Mouse (Mus musculus): ENCODE data around the gene Zbtb38. TPM values are rescaled to one million over a fixed set of nuclear protein-coding genes. Genes with fewer than 3 reads are reported as not detected.

The Zbtb38 gene
- polyA plus RNA-seq, 1 experiment from 2014 or later, result 13.4 TPM

DNA sequence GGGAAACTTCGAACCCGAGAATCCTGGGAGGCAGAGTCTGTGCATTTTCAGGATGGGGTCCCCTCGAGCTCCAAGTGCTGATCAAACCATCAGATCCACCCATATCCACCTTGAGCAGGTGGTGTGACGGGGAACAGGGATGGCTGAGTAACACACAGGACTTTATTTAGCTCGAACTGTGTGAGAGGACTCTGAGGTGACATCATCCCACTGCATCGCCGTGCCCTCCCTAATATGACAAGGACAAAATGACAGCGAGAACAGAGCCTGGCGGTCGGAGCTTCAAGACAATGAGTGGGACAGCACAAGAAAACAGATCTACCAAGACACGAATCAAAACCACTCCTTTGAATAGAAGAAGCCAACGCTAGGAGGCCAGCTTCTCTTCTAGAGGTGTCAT is 40.6 kb downstream of the Zbtb38 start:
- H3K9me3 ChIP-seq, result no peaks in the 10 kb centered on the region
- peaks cover 18% of the 10 kb centered on the region for H3K36me3 ChIP-seq
- peak overlapping the region; percentile 84 for H3K27ac ChIP-seq
- no peak for DNase-seq (ENCODE audit: low spot score)
- H3K4me3 ChIP-seq, result no peak overlapping the region
- peaks cover 53% of the 10 kb centered on the region for H3K4me1 ChIP-seq
- no peaks in the 10 kb centered on the region for H3K27me3 ChIP-seq (ENCODE audit: insufficient read depth, poor library complexity, severe bottlenecking)
- 67% methylated on average over 12 of the region's 12 CpGs for WGBS

DNA sequence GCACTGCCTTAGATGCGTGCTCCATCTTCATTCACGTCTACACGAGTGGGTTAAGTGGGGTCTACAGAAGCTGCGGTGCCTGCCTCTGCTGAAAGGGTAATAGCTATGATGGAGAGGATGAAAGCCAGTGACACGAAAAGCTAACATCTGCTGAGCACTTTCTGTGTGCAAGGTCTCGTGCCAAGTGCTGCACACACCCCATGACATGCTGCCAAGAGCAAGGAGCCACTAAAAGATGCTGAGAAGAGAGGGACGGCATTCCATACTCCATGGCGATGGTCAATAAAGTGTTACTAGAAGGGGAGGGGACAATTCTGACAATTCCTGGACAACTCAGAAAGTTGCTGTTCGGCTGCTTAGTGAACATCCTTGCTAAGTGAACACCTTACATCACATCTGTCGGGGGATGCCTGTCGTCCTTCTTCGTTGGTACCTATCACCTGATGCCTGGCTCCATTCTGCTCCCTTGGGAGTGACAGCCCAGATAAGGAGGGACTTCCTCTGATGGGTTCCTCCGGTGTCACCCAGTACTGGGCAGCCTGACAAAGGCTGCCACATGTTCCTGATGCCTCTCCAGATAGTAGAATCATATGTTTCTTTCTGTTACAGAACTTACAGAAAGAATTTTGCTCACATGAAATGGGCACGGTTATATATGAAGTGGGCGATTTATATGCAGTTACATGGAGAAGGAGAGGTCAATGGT is 42.2 kb downstream of the Zbtb38 start:
- Histone ChIP-seq H3K4me1 (peaks cover 61% of the 10 kb centered on the region), H3K9me3 (no peaks in the 10 kb centered on the region), H3K27me3 (ENCODE audit: insufficient read depth, poor library complexity, severe bottlenecking) (no peaks in the 10 kb centered on the region), H3K36me3 (peaks cover 12% of the 10 kb centered on the region; the same call in 1 of the 2 replicates), H3K27ac (no peak overlapping the region), H3K4me3 (no peak overlapping the region)
- no peak for DNase-seq (ENCODE audit: low spot score)
- WGBS, result 83% methylated on average over 15 of the region's 15 CpGs

DNA sequence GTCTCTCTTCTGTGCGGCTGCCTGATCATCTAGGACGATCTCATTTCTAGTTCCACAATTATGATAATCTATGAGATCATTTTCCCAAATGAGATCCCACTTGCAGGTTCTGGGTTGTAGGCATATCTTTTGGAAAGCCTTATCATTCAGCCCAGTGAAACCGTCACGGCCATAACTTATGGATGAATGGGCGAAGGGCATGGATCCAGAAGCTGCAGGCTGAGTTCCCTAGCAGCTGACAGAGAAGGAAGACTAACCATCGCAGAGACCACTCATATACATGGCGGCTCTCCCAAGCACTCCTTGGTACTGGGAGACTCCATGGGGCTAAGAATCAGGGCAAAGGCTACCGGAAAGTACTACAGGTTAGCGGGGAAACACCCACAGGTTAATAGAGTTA is 43.7 kb downstream of the Zbtb38 start:
- Histone ChIP-seq H3K9me3 (no peaks in the 10 kb centered on the region), H3K4me1 (peaks cover 56% of the 10 kb centered on the region), H3K27ac (no peak overlapping the region; the same call in 1 of the 2 replicates), H3K36me3 (peaks cover 7% of the 10 kb centered on the region; the same call in 1 of the 2 replicates), H3K4me3 (no peak overlapping the region), H3K27me3 (ENCODE audit: insufficient read depth, poor library complexity, severe bottlenecking) (no peaks in the 10 kb centered on the region)
- DNase-seq (ENCODE audit: low spot score), result no peak
- WGBS, result 94% methylated on average over 9 of the region's 9 CpGs

DNA sequence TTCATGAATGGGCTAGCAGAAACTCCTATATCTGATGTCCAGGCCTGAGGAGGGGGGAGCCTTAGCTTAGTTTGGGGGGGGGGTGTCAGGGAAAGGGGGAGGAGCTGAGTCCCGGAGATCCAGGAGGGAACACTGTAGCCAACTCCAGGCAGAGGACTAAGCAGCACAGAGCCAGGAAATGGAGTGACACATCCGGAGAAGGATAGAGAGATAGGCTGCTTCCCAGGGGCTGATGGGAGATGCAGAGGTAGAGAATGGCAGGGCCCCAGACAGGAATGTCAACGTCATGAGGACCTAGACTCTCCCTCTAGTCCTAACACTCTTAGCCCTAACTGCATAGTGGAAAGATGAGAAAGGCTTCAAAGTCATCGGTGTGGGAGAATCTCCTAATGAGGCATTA is 44.7 kb downstream of the Zbtb38 start:
- 52% methylated on average over 4 of the region's 4 CpGs for WGBS
- no peaks in the 10 kb centered on the region for H3K9me3 ChIP-seq
- no peaks in the 10 kb centered on the region for H3K27me3 ChIP-seq (ENCODE audit: insufficient read depth, poor library complexity, severe bottlenecking)
- no peak overlapping the region for H3K4me3 ChIP-seq
- peaks cover 7% of the 10 kb centered on the region; the same call in 1 of the 2 replicates for H3K36me3 ChIP-seq
- peaks cover 55% of the 10 kb centered on the region for H3K4me1 ChIP-seq
- peak overlapping the region; percentile 62 for H3K27ac ChIP-seq
- DNase-seq (ENCODE audit: low spot score), result no peak

DNA sequence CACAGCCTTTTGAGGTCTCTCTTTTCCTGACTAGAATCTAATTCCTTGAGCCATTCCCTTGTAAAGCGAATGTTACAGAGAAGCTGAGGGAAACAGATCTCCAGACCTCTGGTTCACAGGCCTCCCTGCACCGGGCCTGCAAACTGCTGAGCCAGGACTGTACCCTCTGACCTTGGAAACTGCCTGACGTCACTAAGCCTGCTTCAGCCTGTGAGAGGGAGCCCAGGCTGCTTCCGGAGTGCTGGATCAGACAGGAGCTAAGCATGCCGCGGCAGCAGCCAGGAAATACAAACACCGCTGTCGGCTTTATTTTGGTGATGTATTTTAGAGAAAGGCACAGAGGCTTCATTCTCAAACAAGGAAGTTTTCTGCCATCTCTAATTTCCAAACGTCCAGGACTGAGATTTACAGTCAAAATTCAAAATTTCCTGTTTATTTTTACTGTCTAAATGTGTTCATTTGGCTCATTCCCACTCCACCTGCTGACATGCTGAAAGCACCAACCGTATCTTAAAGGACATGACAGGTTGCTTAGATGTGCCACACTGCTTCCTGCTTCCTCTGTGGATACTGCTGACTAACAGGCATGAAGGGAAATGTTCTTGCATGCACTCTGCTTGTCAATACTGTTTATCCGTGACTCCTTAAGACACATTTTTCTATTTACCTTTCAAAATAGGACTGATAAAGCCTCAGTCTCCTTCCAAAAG is 46.9 kb downstream of the Zbtb38 start:
- Histone ChIP-seq H3K27ac (peak overlapping the region; percentile 92), H3K27me3 (ENCODE audit: insufficient read depth, poor library complexity, severe bottlenecking) (no peaks in the 10 kb centered on the region), H3K4me1 (peaks cover 44% of the 10 kb centered on the region), H3K36me3 (peaks cover 24% of the 10 kb centered on the region), H3K9me3 (no peaks in the 10 kb centered on the region), H3K4me3 (no peak overlapping the region)
- DNase-seq (ENCODE audit: low spot score), result peak; percentile 91
- WGBS, result 27% methylated on average over 11 of the region's 11 CpGs

DNA sequence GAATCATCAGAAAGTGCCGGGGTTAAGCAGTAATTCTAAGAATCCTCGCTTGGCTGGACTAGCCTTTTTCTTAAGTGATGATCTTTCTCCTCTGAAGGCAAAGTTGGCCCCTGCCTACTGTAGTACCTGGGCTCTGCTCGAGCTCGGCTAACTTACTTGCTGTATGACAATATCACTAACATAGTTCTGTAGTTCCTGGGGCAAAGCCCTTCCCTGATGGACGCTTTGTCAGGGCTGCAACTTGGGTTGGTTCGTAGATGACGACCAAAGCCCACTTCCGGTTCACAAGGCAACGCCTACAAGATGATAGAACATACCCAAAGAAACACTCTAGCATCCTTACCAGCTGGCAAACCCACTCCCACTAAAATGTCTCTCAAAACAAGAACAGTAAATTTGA is 47.7 kb downstream of the Zbtb38 start:
- no peaks in the 10 kb centered on the region for H3K27me3 ChIP-seq (ENCODE audit: insufficient read depth, poor library complexity, severe bottlenecking)
- 88% methylated on average over 9 of the region's 9 CpGs for WGBS
- H3K9me3 ChIP-seq, result 0 out of 2 replicates have a peak, but pooled peaks cover under 1% of the 10 kb centered on the region
- H3K27ac ChIP-seq, result peak overlapping the region; percentile 92; the same call in 1 of the 2 replicates
- peaks cover 37% of the 10 kb centered on the region for H3K4me1 ChIP-seq
- DNase-seq (ENCODE audit: low spot score), result no peak
- H3K4me3 ChIP-seq, result no peak overlapping the region
- H3K36me3 ChIP-seq, result peaks cover 30% of the 10 kb centered on the region

DNA sequence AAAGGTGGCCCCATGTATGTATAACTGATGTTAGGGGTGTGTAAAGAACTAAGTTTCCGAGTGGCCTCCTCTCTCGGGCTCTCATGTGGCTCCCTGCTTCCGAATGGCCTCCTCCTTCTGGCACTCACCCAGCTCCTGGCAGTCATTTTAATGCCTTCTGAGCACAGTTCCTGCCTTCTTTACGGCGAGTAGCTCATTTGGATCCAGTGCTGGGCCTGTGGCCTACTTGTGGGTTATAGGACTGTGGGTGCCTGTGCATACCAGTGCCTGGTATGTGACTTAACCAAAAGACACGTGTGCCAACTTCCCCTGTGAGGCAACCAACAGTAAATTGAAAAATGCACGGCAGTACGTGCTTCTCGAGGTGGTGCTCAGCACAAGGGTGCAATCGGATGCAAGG is 50.7 kb downstream of the Zbtb38 start:
- WGBS, result 88% methylated on average over 10 of the region's 10 CpGs
- Histone ChIP-seq H3K27ac (no peak overlapping the region), H3K36me3 (peaks cover 39% of the 10 kb centered on the region), H3K4me3 (no peak overlapping the region), H3K27me3 (ENCODE audit: insufficient read depth, poor library complexity, severe bottlenecking) (no peaks in the 10 kb centered on the region), H3K4me1 (peaks cover 27% of the 10 kb centered on the region), H3K9me3 (peaks cover 8% of the 10 kb centered on the region; the same call in 1 of the 2 replicates)
- no peak for DNase-seq (ENCODE audit: low spot score)

DNA sequence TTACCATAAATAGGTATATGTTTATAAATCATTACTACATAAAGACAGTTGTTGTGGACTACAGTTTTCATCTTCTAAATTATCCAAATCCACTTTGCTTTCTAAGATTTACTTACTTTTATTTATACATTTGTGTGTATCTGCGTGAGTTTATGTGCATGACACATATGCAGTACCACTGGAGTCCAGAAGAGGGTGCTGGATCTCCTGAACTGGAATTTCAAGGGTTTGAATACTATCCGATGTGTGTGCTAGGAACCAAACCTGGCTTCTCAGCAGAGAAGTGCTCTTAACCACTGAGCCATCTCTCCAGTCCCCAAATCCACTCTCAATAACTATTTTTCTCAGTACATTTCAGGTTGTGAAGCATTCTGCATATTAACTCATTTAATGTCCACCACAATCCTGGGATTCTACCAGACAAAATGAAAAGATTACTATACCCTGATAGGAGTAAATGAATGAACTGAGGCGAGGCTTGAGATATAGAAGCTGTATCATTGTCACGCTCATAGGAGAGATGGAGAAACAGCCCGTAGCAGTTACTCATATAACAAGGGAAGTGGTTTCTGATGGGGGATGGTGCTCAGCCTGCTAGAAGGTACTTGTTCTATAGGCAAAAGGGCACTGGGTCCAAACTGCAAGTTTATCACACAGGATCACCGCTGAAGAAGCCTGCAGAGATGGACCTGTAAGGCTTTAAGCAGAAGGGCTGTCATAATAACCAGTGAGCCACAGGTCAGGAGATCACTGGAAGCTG is 53.2 kb downstream of the Zbtb38 start:
- DNase-seq (ENCODE audit: low spot score), result no peak
- WGBS, result 93% methylated on average over 6 of the region's 6 CpGs
- Histone ChIP-seq H3K9me3 (peaks cover 8% of the 10 kb centered on the region; the same call in 1 of the 2 replicates), H3K4me3 (no peak overlapping the region), H3K36me3 (peaks cover 39% of the 10 kb centered on the region), H3K27me3 (ENCODE audit: insufficient read depth, poor library complexity, severe bottlenecking) (no peaks in the 10 kb centered on the region), H3K27ac (no peak overlapping the region), H3K4me1 (peaks cover 29% of the 10 kb centered on the region)

DNA sequence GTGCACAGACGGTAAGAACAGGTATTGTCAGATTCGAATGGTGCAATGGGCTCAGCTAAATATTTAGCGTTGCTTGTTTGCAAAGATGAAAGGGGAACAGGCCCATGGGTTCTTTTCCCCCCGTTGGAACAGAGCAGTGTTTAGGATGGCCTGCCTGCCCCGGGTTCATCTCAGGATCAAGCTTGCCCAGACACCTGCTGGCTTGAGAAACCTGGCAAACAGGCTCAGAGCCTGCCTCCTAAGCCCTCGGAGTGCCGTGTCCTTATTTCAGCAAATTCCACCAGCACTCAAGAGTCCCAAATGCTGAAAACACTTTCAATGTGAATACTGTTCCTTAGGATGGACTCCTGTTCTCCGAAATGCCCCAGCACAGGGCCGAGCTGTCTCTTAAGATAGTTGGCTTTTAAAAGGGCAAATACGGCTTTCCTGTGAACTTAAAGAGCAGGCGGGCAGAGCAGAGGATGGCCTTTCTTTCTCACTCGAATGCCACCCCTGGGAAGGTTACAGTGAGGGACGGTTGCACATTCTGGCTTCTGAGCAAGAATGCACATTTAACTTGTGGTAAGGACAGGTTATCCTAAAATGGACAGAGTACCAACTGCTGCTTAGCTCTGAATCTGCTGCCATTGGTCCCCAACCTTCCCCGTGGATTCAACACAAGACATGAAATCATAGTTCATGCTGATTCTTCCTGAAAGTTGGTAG is 55.7 kb downstream of the Zbtb38 start:
- H3K27me3 ChIP-seq (ENCODE audit: insufficient read depth, poor library complexity, severe bottlenecking), result no peaks in the 10 kb centered on the region
- peak overlapping the region; percentile 82 for H3K27ac ChIP-seq
- peaks cover 8% of the 10 kb centered on the region; the same call in 1 of the 2 replicates for H3K9me3 ChIP-seq
- no peak overlapping the region for H3K4me3 ChIP-seq
- no peak for DNase-seq (ENCODE audit: low spot score)
- peaks cover 30% of the 10 kb centered on the region for H3K36me3 ChIP-seq
- WGBS, result 88% methylated on average over 14 of the region's 14 CpGs
- peaks cover 26% of the 10 kb centered on the region for H3K4me1 ChIP-seq

DNA sequence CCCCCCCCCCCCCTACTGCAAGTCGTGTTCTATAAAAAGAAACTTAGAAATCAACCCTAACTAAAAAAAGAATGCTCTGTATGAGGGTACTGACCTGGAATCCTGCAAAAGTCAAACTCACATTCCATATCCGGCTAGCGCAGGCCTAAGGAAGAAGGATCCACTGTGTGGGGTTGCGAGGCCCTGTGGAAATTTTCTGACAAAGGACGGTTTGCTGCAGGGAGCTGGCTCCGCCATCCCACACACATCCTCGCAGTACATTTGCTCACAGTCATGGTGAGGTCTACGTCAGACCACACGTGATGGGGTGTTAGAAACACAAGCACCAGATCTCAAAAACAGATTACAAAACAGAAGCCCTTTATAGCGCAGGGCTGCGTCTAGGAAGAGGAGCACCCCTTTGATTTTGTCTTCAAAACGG is 56.5 kb downstream of the Zbtb38 start:
- Histone ChIP-seq H3K36me3 (peaks cover 26% of the 10 kb centered on the region), H3K9me3 (peaks cover 8% of the 10 kb centered on the region; the same call in 1 of the 2 replicates), H3K27me3 (ENCODE audit: insufficient read depth, poor library complexity, severe bottlenecking) (no peaks in the 10 kb centered on the region), H3K4me1 (peaks cover 26% of the 10 kb centered on the region), H3K4me3 (no peak overlapping the region), H3K27ac (peak overlapping the region; percentile 82)
- WGBS, result 59% methylated on average over 12 of the region's 12 CpGs
- no peak for DNase-seq (ENCODE audit: low spot score)

DNA sequence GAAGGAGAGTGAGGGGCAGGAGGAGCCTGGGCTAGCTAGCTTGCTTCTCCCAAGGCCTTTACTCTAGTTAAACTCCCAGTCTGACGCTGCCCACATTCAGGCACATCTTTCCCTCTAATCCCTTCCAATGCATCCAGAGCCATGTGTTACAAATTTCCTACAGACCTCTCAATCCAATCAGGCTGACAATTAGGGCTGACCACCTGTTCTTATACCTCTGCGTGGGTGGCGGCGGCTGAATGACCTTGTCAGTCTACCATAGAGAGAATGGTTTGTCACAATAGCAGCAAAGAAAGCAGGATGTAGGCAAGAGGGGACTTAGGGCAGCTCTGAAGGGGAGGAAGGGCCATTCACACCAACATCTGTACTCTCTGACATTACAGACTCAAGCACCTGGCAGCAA is 62.2 kb downstream of the Zbtb38 start:
- Histone ChIP-seq H3K27ac (no peak overlapping the region), H3K27me3 (ENCODE audit: insufficient read depth, poor library complexity, severe bottlenecking) (no peaks in the 10 kb centered on the region), H3K4me3 (no peak overlapping the region), H3K9me3 (no peaks in the 10 kb centered on the region), H3K36me3 (peaks cover 40% of the 10 kb centered on the region), H3K4me1 (peaks cover 20% of the 10 kb centered on the region; the same call in 1 of the 2 replicates)
- no peak for DNase-seq (ENCODE audit: low spot score)
- WGBS, result 77% methylated on average over 4 of the region's 4 CpGs

DNA sequence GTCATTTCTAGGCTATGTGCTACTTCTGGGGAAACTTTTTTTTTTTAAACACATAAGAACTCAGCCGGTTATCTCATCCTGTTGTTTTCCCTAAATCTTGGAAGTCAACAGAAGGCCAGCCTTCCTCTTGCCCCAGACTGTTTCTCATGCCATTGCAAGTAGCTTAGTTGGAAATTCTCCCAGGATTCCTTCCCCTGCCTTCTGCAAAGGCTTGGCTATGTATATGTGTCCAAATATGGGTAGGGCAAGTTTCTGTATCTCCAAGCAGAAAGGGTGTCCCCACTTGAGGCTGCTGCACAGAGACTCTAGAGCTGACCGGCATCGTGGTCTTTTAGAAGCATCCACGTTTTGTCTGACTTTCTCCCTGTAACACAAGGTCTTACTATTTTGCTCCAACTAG is 63.6 kb downstream of the Zbtb38 start:
- no peaks in the 10 kb centered on the region for H3K27me3 ChIP-seq (ENCODE audit: insufficient read depth, poor library complexity, severe bottlenecking)
- peaks cover 45% of the 10 kb centered on the region for H3K36me3 ChIP-seq
- no peak overlapping the region for H3K27ac ChIP-seq
- no peaks in the 10 kb centered on the region for H3K9me3 ChIP-seq
- peaks cover 15% of the 10 kb centered on the region for H3K4me1 ChIP-seq
- 77% methylated on average over 4 of the region's 4 CpGs for WGBS
- no peak for DNase-seq (ENCODE audit: low spot score)
- H3K4me3 ChIP-seq, result no peak overlapping the region
